Mouse (Mus musculus) G1E-ER4 (cell line): ENCODE measurements around the gene Ift57. TPM values are rescaled to one million over a fixed set of nuclear protein-coding genes. Genes with fewer than 3 reads are reported as not detected.

ENCODE experiments used
- GATA1 ChIP-seq: IDR thresholded peaks from one replicate; pipeline ENCODE4 v1.8.0; 2012; ENCODE audit warnings: low read length, inconsistent platforms
- polyA plus RNA-seq: library from polyadenylated mRNA; stranded (reverse); fragments of >175 nt; gene quantifications from 2 replicates; pipeline ENCODE4 v1.2.3, GENCODE M21; 2012

Ift57 gene
- 20.3 and 28.4 TPM in 2 replicates for polyA plus RNA-seq

- no peak for TF ChIP-seq GATA1
These were observed at the start of gene Ift57 for GRCm38 (mm10) chr16:49698620-49699525. Gene Ift57, plus strand, starts transcription at chr16:49699233.

- TF ChIP-seq GATA1 = no peak
These were observed 41.9 kb upstream of the Ift57 start for GRCm38 (mm10) chr16:49657182-49657581.

DNA sequence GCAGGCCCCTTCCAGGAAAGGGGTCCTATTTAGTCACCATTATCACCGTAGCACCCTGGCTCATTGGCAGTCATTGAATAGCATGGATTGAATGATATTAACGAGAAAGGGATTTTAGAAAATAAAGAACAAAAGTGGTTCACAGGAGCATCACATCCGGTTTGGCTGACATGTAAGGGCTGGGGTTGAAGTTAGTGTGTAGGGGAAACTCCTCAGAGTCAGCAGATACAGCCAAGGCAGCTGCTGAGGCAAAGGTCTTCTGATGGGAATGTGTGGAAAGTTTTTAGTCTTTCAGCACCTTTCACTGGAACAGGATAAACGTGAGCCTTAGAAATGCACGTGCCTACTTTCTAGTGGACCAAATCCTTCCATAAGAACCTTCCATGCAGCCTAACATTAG lies 41.0 kb upstream of the Ift57 start:
- TF ChIP-seq GATA1 = no peak

GRCm38 (mm10) chr16:49659131-49659530 lies 39.9 kb upstream of the Ift57 start:
- no peak for TF ChIP-seq GATA1

DNA sequence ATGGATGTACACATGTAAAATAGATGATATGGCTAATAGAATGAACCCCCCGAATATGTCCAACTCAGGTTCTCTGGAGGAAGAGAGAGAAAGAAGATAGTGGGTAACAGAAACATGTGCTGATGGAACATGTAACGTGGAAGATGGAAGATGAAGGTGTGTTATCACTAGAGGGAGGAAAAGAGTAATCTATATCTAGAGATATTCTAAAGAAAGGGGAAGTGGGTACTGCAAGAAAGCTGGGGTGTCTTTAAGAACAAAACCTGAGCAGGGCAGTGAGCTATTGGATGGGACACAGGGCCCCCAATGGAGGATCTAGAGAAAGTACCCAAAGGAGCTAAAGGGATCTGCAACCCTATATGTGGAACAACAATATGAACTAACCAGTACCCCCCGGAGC lies 38.9 kb upstream of the Ift57 start:
- no peak for TF ChIP-seq GATA1

- TF ChIP-seq GATA1 = no peak
These were observed 36.8 kb upstream of the Ift57 start for GRCm38 (mm10) chr16:49662201-49662600.

DNA sequence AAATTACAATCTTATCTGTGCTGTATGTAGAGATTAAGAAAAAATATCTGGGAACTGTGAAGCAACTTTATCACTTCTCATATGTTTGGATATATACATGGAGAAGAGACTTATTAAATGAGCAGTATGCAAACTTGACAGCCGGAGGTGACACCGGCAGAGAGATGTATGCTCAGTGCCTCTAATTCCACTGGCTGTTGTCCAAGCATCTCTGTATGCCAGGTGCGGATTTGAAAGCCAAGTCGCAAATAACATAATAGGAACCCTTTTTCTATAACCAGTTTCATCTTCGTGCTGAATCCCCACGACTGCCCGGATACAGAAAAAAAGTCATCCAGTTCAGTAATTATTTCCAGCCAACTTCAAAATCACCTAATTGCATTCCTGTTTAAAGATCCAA lies 34.4 kb upstream of the Ift57 start:
- no peak for TF ChIP-seq GATA1

GRCm38 (mm10) chr16:49679666-49680065 lies 19.4 kb upstream of the Ift57 start:
- no peak for TF ChIP-seq GATA1

DNA sequence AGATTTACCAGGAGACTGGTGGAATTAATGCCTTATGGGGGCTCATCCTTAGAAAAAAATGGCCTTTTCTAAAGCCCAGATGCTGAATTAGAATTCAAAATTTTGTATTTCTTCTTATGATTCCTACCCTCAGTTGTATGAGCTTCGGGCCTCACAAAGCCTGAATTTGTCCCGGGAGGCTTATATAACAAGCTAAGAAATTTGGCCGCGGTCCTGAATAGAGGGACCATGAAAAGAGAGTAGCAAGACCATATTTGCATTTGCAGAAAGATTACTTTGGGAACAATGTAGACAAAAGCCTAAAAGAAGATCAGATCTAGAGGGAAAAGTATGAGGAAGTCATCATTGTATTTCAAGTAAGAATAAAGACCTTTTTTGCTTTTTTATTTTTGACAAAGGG lies 14.1 kb upstream of the Ift57 start:
- TF ChIP-seq GATA1 = no peak

DNA sequence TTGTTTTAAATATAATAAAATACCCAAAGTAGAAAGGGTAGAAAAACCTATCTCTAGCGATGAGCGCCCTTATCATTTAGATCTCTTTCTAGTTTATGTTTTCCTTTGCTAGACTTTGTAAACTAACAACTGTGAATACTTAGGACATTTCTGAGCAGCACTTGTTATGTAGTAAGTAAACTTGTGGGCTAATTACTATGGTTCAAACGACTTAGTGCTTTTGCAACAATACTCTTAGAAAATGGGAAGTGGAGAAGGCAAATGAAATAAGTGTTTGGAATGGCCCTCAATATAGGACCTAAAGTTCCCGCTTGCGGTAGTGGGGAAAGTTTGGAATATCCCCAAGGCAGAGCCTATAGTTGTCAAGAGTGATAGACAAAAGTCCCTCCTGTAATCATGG lies 788 bp downstream of the Ift57 start:
- no peak for TF ChIP-seq GATA1

GRCm38 (mm10) chr16:49708074-49708473 lies 9.0 kb downstream of the Ift57 start:
- TF ChIP-seq GATA1 = no peak

DNA sequence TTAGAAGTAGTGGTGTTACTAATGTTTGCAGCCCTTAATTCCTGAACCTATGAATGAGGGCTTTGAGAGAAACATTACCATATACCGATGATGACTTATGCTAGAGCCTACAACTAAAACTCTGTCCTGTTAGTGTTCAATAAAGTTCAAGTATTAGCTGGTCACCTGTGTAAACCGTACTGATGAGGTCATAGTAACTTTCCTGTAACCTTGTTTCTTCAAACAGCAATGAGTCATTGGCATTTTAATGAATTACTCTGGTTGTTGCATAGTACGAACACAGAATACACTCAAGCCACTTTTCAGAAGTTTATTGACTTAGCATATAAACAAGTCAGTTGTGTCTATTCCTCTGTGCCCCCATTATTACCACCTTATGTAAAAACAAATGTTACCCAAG lies 11.2 kb downstream of the Ift57 start:
- no peak for TF ChIP-seq GATA1

DNA sequence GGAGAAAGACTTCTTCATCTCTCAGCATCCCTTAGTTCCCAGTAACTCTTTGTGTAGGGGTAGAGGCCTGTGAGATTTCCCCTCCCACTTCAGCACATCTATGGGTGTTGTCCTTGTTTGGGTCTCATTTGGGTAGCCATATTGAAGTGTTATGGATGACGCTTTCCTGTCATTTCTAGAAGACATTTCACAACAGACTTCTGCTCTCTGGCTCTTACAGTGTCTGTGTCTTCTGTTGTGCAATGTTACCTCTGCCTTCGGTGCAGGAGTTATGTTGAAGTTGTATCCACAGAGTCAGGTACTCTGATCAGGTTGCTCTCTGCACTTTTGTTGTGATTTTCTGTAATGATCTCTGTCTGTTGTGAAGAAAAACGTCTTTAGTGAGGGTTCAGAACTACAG lies 14.3 kb downstream of the Ift57 start:
- TF ChIP-seq GATA1 = no peak

- no peak for TF ChIP-seq GATA1
These were observed 21.6 kb downstream of the Ift57 start for GRCm38 (mm10) chr16:49720671-49721070.

DNA sequence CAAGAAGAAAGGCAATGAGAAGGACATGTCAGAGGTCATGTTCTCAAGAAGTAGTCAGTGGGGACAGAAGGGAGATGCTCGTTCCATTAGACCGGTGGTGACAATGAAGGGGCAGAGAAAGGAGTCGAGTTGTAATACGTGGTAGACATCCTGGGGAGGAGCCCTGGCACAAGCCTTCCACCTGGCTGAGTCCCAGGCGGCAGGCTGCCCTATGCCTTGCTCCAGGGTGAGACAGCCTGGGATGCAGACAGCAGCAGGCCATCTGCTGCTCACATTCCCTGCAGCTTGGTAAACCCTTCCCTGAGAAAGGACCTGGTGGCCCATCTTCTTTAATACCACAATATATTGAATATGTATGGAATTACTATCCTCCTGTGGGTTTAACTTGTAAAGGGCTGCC lies 22.6 kb downstream of the Ift57 start:
- TF ChIP-seq GATA1 = no peak

GRCm38 (mm10) chr16:49723222-49723621 lies 24.2 kb downstream of the Ift57 start:
- TF ChIP-seq GATA1 = no peak

GRCm38 (mm10) chr16:49724232-49724631 lies 25.2 kb downstream of the Ift57 start:
- TF ChIP-seq GATA1 = no peak
